Mouse (Mus musculus) heart, adult 2 months (tissue): ENCODE results near the gene Gm45140. TPM values are rescaled to one million over a fixed set of nuclear protein-coding genes. Genes with fewer than 3 reads are reported as not detected.
A peak's percentile ranks its signal among the peaks of the same experiment; 100 is the strongest.

ENCODE experiments used
- DNase-seq, 2 experiments: peaks; one replicate each; pipeline ENCODE4 v3.0.0; 2021
- H3K27ac ChIP-seq: fragments of 200-600 bp; 2 replicates; pipeline ENCODE4 v1.8.1; 2022
- H3K27me3 ChIP-seq: fragments of 200-500 bp; 2 replicates; pipeline ENCODE4 v1.6.1; 2012; ENCODE audit warnings: mild to moderate bottlenecking, low read length, inconsistent platforms, mixed read lengths; ENCODE audit not compliant: control insufficient read depth, insufficient read depth
- H3K36me3 ChIP-seq: fragments of 200-500 bp; 2 replicates; pipeline ENCODE4 v1.6.1; 2012; ENCODE audit warnings: low read length, inconsistent platforms; ENCODE audit not compliant: control insufficient read depth, insufficient read depth
- H3K4me1 ChIP-seq: fragments of 200-500 bp; 2 replicates; pipeline ENCODE4 v1.6.1; 2011; ENCODE audit warnings: low read length; ENCODE audit not compliant: control insufficient read depth, insufficient read depth
- H3K4me3 ChIP-seq: fragments of 200-600 bp; 2 replicates; pipeline ENCODE4 v1.8.1; 2022
- H3K79me2 ChIP-seq: fragments of 200-500 bp; replicated peaks from 2 replicates; pipeline ENCODE4 v1.6.1; 2012; ENCODE audit warnings: mild to moderate bottlenecking, inconsistent platforms, low read length, moderate library complexity, mixed read lengths; ENCODE audit not compliant: control insufficient read depth, insufficient read depth
- H3K9ac ChIP-seq: fragments of 200-500 bp; 2 replicates; pipeline ENCODE4 v1.6.1; 2012; ENCODE audit warnings: low read depth, mild to moderate bottlenecking, control low read depth, inconsistent platforms, low read length, mixed read lengths
- CTCF ChIP-seq: fragments of 200-600 bp; IDR thresholded peaks from 2 replicates; pipeline ENCODE4 v1.8.1; 2022; ENCODE audit warnings: antibody characterized with exemption, mild to moderate bottlenecking, moderate library complexity
- EP300 ChIP-seq: fragments of 200-500 bp; IDR thresholded peaks from 2 replicates; pipeline ENCODE4 v1.6.1; 2011; ENCODE audit warnings: low read depth, low read length, control low read depth; ENCODE audit not compliant: insufficient read depth
- POLR2A ChIP-seq: fragments of 200-500 bp; IDR thresholded peaks from 2 replicates; pipeline ENCODE4 v1.6.1; 2011; ENCODE audit warnings: mild to moderate bottlenecking, low read depth, low read length, control low read depth; ENCODE audit not compliant: insufficient read depth
- WGBS: fragments of 180-500 bp; shearing (Covaris S2); methylation state at CpG from one replicate; pipeline ENCODE4 v1.1.7; 2018; 5-methylcytosine and 5-hydroxymethylcytosine counted together
- intact Hi-C: fragments of 180-260 bp; cut with DNase I; formaldehyde crosslinking; loops from one replicate; pipeline ENCODE4 v1.15.1; 2025
- polyA plus RNA-seq: library from polyadenylated mRNA; depleted of rRNA; stranded (reverse); fragments of >200 nt; gene quantifications from 2 replicates; pipeline ENCODE4 v1.2.3, GENCODE M21; 2012
- total RNA-seq, 2 experiments: library from RNA; stranded (reverse); gene quantifications; 2 replicates each; pipeline ENCODE4 v1.2.3; 2021

The Gm45140 gene
- total and polyA plus RNA-seq, 3 experiments: 0.16 to 1.4 (median 0.23) TPM

DNA sequence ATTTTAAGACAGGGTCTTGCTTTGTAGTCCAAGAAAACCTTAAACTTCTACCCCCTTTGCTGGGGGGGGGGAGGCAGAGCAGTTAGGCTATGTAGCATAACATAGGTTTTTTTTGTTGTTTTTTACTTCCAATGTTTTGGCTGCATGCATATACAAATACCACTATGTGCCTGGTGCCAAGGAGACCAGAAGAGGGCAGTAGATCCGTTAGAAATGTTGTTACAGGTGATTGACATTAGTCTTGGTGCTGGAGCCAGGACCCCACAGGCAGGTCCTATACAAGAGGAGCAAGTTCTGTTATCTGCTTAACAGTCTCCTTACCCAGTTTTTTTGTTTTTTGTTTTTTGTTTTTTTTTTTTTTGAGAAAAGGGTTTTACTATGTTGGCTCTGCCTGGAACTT lies 6.7 kb upstream of the Gm45140 start:
- Histone ChIP-seq H3K27me3 (no peaks in the 10 kb centered on the region), H3K4me3 (no peak overlapping the region), H3K27ac (no peak overlapping the region), H3K9ac (no peak overlapping the region), H3K36me3 (peaks cover 40% of the 10 kb centered on the region), H3K79me2 (0 out of 2 replicates have a peak, but pooled peaks cover 1% of the 10 kb centered on the region), H3K4me1 (peaks cover 3% of the 10 kb centered on the region)
- DNase-seq: no peak
- TF ChIP-seq POLR2A (no peak), EP300 (no peak), CTCF (peak; percentile 49)
- intact Hi-C loops: no loop called here
- WGBS: 15% methylated on average over 1 of the region's 1 CpGs

DNA sequence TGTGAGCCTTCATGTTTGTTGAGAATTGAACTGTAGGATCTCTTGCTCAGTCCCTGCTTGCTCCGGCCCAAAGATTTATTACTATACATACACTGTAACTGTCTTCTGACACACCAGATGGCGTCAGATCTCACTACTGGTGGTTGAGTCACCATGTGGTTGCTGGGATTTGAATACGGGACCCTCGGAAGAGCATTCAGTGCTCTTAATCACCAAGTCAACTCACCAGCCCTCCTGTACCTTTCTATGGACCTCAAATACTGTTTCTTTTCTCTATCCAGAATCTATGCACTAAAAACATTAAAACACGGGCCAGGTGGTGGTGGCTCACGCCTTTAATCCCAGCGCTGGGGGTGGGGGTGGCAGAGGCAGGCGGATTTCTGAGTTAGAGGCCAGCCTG lies 6.0 kb upstream of the Gm45140 start:
- no peaks in the 10 kb centered on the region for H3K27me3 ChIP-seq
- intact Hi-C loops: no loop called here
- H3K4me3 ChIP-seq: no peak overlapping the region
- no peak for DNase-seq
- 79% methylated on average over 8 of the region's 8 CpGs for WGBS
- H3K79me2 ChIP-seq: 0 out of 2 replicates have a peak, but pooled peaks cover 1% of the 10 kb centered on the region
- H3K36me3 ChIP-seq: peaks cover 34% of the 10 kb centered on the region
- no peaks in the 10 kb centered on the region for H3K4me1 ChIP-seq
- H3K9ac ChIP-seq: no peak overlapping the region
- no peak for TF ChIP-seq POLR2A
- TF ChIP-seq EP300: no peak
- TF ChIP-seq CTCF: no peak
- H3K27ac ChIP-seq: no peak overlapping the region

DNA sequence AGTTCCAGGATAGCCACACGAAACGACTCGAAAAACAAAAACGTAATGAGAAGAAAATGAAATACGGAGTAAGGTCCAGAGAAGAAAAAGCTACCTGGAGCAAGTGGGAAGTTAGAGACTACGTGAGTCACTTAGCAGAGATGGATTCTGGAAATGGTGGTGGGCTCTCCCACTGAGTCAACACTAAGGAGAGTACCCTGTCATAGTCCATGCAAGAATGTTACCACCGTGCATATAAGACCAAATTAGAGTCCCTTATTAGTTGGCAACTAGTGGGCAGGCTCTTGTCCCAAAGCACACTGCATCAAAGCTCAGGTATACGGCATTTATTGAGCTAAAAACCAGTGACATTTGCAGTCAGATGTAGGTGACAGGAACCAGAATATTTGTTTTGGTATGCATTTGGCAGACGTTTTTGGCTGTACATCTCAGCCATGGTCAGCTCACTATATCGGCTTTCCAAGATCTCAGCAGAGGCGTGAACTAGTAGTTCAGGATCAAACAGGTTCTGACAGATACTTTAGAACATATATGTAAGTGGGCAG lies 4.3 kb upstream of the Gm45140 start:
- no peak overlapping the region for H3K27ac ChIP-seq
- peaks cover 21% of the 10 kb centered on the region for H3K36me3 ChIP-seq

DNA sequence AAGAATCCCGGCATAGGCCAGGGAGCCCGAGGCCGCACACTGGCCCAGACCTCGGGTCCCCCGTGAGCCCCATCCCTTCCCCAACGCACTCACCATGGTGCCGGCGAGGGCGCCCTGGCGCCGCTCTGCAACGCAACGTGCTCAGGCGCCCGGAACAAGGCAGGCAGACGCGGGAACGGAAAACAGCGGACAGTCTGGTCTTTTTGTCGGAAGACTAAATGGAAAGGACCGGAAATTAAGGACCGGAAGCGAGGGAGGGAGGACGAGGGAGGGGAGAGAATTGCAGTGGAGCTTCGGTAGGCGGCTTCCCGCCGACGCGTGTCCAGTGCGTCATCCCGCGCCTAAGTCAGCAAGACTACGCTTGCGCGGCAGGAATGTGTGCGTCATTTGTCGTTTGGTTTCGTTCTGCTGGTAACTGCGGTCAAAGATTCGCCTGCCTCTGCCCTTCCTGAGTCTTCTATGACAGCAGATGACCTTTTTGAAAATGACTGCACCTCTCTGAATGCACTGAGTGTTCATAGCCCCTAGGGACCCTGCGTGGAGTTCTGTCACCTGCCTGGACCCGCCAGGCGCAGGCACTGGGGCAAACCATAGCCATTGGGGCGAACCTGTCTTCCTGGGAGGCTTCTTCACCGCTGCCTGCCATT lies 3.1 kb upstream of the Gm45140 start, which contains the start of gene Isy1:
TSS of gene Isy1 (minus strand) at position 248 of the 647 bp plus-strand sequence.
- intact Hi-C loops: loop anchor here (1.0 to 2.0 kb wide), 3 partner anchors 13 to 50 kb away; partner anchors contain the start of gene Cnbp
- H3K4me1 ChIP-seq: no peaks in the 10 kb centered on the region
- peak within 1 kb of the TSS; percentile 71 for H3K4me3 ChIP-seq
- peaks cover 11% of the 10 kb centered on the region for H3K36me3 ChIP-seq
- under 1% methylated on average over 46 of the region's 46 CpGs for WGBS
- peak within 1 kb of the TSS; percentile 83 for H3K27ac ChIP-seq
- DNase-seq: peak; percentile 91 to 96
- no peaks in the 10 kb centered on the region for H3K27me3 ChIP-seq
- H3K79me2 ChIP-seq: 0 out of 2 replicates have a peak, but pooled peaks cover 1% of the 10 kb centered on the region
- H3K9ac ChIP-seq: peak within 1 kb of the TSS; percentile 77
- 0 out of 2 replicates have a peak, but pooled peaks have one; percentile 22 for TF ChIP-seq CTCF
- TF ChIP-seq EP300: peak; percentile 92
- TF ChIP-seq POLR2A: peak; percentile 97

More for the DNA sequence above, 4.3 kb upstream of the Gm45140 start:
- Histone ChIP-seq H3K27me3 (no peaks in the 10 kb centered on the region), H3K4me1 (no peaks in the 10 kb centered on the region), H3K9ac (no peak overlapping the region), H3K79me2 (0 out of 2 replicates have a peak, but pooled peaks cover 1% of the 10 kb centered on the region), H3K4me3 (no peak overlapping the region)
- WGBS: 48% methylated on average over 11 of the region's 11 CpGs
- DNase-seq: no peak
- intact Hi-C loops: loop anchor here (2.0 kb wide), 1 partner anchor 49 kb away; no protein-coding TSS in a partner anchor
- no peak for TF ChIP-seq CTCF
- no peak for TF ChIP-seq EP300
- TF ChIP-seq POLR2A: no peak

DNA sequence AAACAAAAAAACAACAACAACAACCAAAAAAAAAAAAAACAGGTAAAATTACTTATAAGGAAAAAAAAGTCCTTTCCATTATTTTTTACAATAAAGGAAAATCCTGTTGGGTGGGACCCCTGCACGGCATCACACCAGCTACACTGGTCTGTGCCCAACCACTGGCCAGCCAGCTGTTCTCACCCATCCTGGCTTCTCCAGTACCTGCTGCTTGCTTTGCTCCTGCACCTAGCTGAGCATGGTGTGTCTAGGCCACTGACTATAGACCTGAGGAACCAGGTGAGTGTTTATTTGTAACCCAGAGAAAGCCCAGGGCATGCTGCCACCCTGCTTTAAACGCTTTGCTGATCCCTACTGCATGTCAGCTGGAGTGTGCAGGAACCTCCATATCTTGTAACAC lies 15.2 kb downstream of the Gm45140 start:
- no peak overlapping the region for H3K9ac ChIP-seq
- no peaks in the 10 kb centered on the region for H3K27me3 ChIP-seq
- intact Hi-C loops: no loop called here
- H3K79me2 ChIP-seq: no peaks in the 10 kb centered on the region
- H3K4me1 ChIP-seq: no peaks in the 10 kb centered on the region
- WGBS: 97% methylated on average over 2 of the region's 2 CpGs
- H3K27ac ChIP-seq: no peak overlapping the region
- H3K4me3 ChIP-seq: no peak overlapping the region
- no peak for DNase-seq
- TF ChIP-seq EP300: no peak
- no peak for TF ChIP-seq CTCF
- TF ChIP-seq POLR2A: no peak
- no peaks in the 10 kb centered on the region for H3K36me3 ChIP-seq

DNA sequence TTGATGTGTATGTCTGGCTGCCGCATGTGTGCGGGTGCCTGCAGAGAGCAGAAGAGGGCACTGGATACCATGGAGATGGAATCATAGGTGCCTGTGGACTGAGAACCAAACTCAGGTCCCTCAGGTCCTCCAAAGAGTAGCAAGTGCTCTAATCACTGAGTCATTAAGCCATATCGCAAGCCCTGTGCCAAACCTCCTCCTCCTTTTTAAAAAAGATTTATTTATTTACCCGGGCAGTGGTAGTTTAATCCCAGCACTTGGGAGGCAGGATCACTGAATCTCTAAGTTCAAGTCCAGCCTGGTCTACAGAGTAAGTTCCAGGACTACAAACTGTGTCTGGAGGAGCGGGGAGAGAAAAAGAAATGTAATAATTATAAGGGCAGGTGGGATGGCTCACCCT lies 21.1 kb downstream of the Gm45140 start:
- TF ChIP-seq EP300 (no peak), POLR2A (no peak), CTCF (no peak)
- intact Hi-C loops: loop anchor here (2.0 to 5.0 kb wide), 4 partner anchors 38 to 1088 kb away; partner anchors contain the start of genes Cnbp, Copg1 and Tpra1
- H3K4me3 ChIP-seq: no peak overlapping the region
- no peak overlapping the region for H3K9ac ChIP-seq
- H3K4me1 ChIP-seq: peaks cover 4% of the 10 kb centered on the region
- H3K36me3 ChIP-seq: no peaks in the 10 kb centered on the region
- no peaks in the 10 kb centered on the region for H3K27me3 ChIP-seq
- no peak overlapping the region for H3K27ac ChIP-seq
- WGBS: 94% methylated on average over 5 of the region's 5 CpGs
- peaks cover 2% of the 10 kb centered on the region for H3K79me2 ChIP-seq
- no peak for DNase-seq
